Mouse (Mus musculus) ES-E14 (cell line): Measurements from ENCODE around the gene Pfkm. TPM values are rescaled to one million over a fixed set of nuclear protein-coding genes. Genes with fewer than 3 reads are reported as not detected.

Experiments
- DNase-seq: peaks from one replicate; pipeline ENCODE4 v3.0.0-alpha.2; 2013; ENCODE audit warnings: low read depth, low spot score
- H3K27ac ChIP-seq: 2 replicates; pipeline ENCODE4 v1.5.1; 2012; ENCODE audit warnings: low read depth, mild to moderate bottlenecking, low read length, moderate library complexity, mixed read lengths; ENCODE audit not compliant: poor library complexity, insufficient read depth, severe bottlenecking
- H3K36me3 ChIP-seq: 2 replicates; pipeline ENCODE4 v1.6.1; 2012; ENCODE audit warnings: mild to moderate bottlenecking, low read length, moderate library complexity, mixed read lengths; ENCODE audit not compliant: control insufficient read depth, poor library complexity, insufficient read depth, severe bottlenecking
- H3K4me1 ChIP-seq, 2 experiments: fragments of 150-350 bp in 1 of 2; sonication (generic) in 1 of 2; 2 replicates each; pipeline ENCODE4 v1.6.1; 2012; ENCODE audit warnings: low read length in 2 of 2, mild to moderate bottlenecking in 1 of 2, mixed read lengths in 1 of 2; ENCODE audit not compliant: control insufficient read depth in 2 of 2, insufficient read depth in 2 of 2, poor library complexity in 1 of 2
- H3K4me3 ChIP-seq, 2 experiments: fragments of 150-350 bp in 1 of 2; sonication (generic) in 1 of 2; 2 replicates each; pipeline ENCODE4 v1.5.1; 2012; ENCODE audit warnings: low read length in 2 of 2, low read depth in 1 of 2, mild to moderate bottlenecking in 1 of 2, mixed read lengths in 1 of 2; ENCODE audit not compliant: insufficient read depth in 1 of 2, poor library complexity in 1 of 2, severe bottlenecking in 1 of 2
- H3K9ac ChIP-seq: 2 replicates; pipeline ENCODE4 v1.6.1; 2012; ENCODE audit warnings: low read depth, mild to moderate bottlenecking, low read length, mixed read lengths; ENCODE audit not compliant: poor library complexity, insufficient read depth, severe bottlenecking
- H3K9me3 ChIP-seq: fragments of 150-350 bp; sonication (generic); 2 replicates; pipeline ENCODE4 v1.6.1; 2012; ENCODE audit warnings: low read depth, mild to moderate bottlenecking, low read length; ENCODE audit not compliant: control insufficient read depth, insufficient read depth
- CHD2 ChIP-seq: IDR thresholded peaks from 2 replicates; pipeline ENCODE4 v1.6.1; 2014; ENCODE audit warnings: mild to moderate bottlenecking, low read depth, low read length, inconsistent platforms
- HCFC1 ChIP-seq: IDR thresholded peaks from 2 replicates; pipeline ENCODE4 v1.6.1; 2012; ENCODE audit warnings: low read length, inconsistent platforms, borderline replicate concordance; ENCODE audit not compliant: insufficient read depth
- MAFK ChIP-seq: IDR thresholded peaks from 2 replicates; pipeline ENCODE4 v1.6.1; 2014; ENCODE audit warnings: mild to moderate bottlenecking, low read depth, low read length, inconsistent platforms; ENCODE audit not compliant: insufficient read depth
- ZC3H11A ChIP-seq: IDR thresholded peaks from 2 replicates; pipeline ENCODE4 v1.6.1; 2012; ENCODE audit warnings: low read depth, mild to moderate bottlenecking, inconsistent platforms, low read length, borderline replicate concordance
- ZNF384 ChIP-seq: IDR thresholded peaks from 2 replicates; pipeline ENCODE4 v1.6.1; 2012; ENCODE audit warnings: low read depth, low read length, inconsistent platforms
- in situ Hi-C, 2 experiments: fragments of 600-800 bp; cut with MboI; formaldehyde crosslinking; loops; one replicate each; pipeline ENCODE4 v1.15.1; 2025; ENCODE audit warnings: low sequenced_read_pairs in 2 of 2, inconsistent platforms in 1 of 2; ENCODE audit not compliant: unreplicated experiment in 2 of 2
- total RNA-seq: library from RNA; depleted of rRNA; stranded (reverse); fragments of 300-350 nt; gene quantifications from 2 replicates; pipeline ENCODE4 v1.2.3, GENCODE M21; 2012

Pfkm gene
- total RNA-seq, 1 experiment: 18.5 TPM

DNA sequence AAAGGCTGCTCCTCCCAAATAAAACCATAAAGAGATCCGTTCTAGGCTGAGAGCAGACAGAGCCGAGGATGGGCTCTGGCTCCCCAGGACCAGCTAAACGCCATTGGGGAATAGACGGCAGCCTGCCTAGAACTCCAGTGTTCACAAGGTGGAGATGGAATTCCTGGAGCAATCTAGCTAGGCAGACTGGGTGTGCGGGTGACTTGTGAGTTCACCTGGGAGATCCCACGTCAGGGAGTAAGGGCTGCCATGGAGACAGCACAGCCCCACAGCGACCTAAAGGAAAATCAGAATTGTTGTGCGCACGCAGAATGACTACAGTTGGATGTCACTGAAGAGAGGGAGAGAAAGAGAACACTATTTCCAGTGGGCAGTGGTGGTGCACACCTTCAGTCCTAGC lies 23.9 kb upstream of the Pfkm start:
- in situ Hi-C loops: no loop called here
- Histone ChIP-seq H3K9me3 (no peaks in the 10 kb centered on the region), H3K27ac (no peak overlapping the region), H3K36me3 (peaks cover 28% of the 10 kb centered on the region), H3K9ac (no peak overlapping the region), H3K4me1 (no peaks in the 10 kb centered on the region), H3K4me3 (no peak overlapping the region)
- no peak for TF ChIP-seq MAFK
- no peak for TF ChIP-seq HCFC1
- no peak for TF ChIP-seq ZNF384
- TF ChIP-seq ZC3H11A: no peak
- TF ChIP-seq CHD2: no peak
- DNase-seq: no peak

DNA sequence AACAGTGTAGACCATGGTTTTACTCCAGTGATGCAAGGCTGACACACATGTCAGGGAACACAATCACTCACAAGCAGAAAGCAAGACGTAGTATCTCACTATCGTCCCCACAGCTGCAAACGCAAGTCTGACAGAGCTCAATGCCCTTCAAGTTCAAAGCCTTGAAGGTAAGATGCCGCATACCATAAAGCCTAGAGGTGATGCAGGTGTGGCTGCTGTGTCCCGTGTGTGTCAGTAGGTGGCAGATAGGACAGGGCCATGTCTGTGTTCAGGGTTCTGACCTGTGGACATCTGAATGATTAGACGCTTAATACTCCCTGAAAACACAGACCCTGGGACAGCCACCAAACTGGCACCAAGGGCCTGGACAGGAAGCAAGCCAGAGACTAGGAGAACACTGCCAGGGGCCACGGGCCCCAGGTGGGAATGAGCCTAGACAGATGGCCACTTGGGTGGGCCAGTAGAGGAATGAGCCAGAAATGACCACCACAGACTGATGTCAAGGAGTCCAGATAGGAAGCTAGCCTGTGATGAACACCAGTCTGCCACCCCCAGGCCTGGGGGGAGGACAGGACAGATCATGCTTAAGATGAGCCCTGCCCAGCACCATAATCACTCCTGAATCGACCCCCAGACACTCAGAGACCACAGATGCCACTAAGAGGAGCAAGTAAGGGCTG lies 22.7 kb upstream of the Pfkm start:
- Histone ChIP-seq H3K4me3 (no peak overlapping the region), H3K9ac (no peak overlapping the region), H3K27ac (no peak overlapping the region), H3K9me3 (no peaks in the 10 kb centered on the region), H3K36me3 (peaks cover 28% of the 10 kb centered on the region), H3K4me1 (no peaks in the 10 kb centered on the region)
- DNase-seq: no peak
- in situ Hi-C loops: no loop called here
- no peak for TF ChIP-seq HCFC1

DNA sequence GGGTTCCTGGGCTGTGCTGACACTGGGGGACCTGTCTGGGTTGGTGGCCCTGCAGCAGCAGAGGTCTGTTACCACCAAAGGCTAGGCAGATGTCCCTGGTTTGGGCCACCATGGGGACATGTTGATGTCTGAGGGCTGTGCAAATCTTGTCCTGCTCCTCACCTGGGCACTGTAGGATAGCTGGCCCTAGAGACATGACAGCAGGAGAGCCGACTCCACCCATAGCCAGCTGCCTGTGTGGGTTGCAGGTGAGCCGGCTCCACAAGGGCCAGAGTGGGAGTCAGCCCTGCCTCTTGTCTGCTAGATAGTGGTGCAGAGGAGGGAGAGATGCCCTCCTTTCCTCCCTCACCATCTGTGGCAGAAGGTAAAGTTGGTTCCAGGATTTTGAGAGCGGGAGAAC lies 22.0 kb upstream of the Pfkm start:
- H3K9me3 ChIP-seq: no peaks in the 10 kb centered on the region
- H3K9ac ChIP-seq: no peak overlapping the region
- peaks cover 28% of the 10 kb centered on the region for H3K36me3 ChIP-seq
- no peak overlapping the region for H3K4me3 ChIP-seq
- in situ Hi-C loops: no loop called here
- no peak for DNase-seq
- no peak overlapping the region for H3K27ac ChIP-seq
- 0 out of 4 replicates have a peak, but pooled peaks cover 0 to 2% of the 10 kb centered on the region in 2 experiments for H3K4me1 ChIP-seq
- TF ChIP-seq HCFC1 (no peak), ZNF384 (no peak), MAFK (no peak), CHD2 (no peak), ZC3H11A (no peak)

DNA sequence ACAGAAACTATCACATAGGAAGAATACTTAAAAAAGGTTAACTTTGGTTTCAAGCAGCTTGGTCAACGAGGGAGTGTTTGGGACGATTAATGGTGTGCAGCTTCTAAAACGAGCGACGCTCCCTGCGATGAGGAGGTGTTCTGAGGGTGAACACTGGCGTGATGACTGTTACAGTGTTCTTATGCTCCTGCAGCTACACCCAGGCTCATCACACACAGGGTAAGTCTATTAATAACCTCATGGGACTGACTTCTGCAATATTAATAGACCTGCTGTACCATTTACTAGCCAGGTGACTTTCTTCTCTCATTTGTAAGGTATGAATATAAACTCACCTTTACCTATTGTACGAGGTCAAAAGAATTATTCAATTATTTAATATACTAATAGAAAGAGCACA lies 17.9 kb upstream of the Pfkm start:
- H3K27ac ChIP-seq: no peak overlapping the region
- no peak overlapping the region for H3K9ac ChIP-seq
- no peaks in the 10 kb centered on the region for H3K9me3 ChIP-seq
- peaks cover 6% of the 10 kb centered on the region in 2 experiments; a peak in 3 of 4 replicates for H3K4me1 ChIP-seq
- in situ Hi-C loops: no loop called here
- TF ChIP-seq HCFC1 (no peak), CHD2 (no peak), ZNF384 (no peak), MAFK (no peak), ZC3H11A (no peak)
- DNase-seq: no peak
- peaks cover 28% of the 10 kb centered on the region for H3K36me3 ChIP-seq
- H3K4me3 ChIP-seq: no peak overlapping the region

DNA sequence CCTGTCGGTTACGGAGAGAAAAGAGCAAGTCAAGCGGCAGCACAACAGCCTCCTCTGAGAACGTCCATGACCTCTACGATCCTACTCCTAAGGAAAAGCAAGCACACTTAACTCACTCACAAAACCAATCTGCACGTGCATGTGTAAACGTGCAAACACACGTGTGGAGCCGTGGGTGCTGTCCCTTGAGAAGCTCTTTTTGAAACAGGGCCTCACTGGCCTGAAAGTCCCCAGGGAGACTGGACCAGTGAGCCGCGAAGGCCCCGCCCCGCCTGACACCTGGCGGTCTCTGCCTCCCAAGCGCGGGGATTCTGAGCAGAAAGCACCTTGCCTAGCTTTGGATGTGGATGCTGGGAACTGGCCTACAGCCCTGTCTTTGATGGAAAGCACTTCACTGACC lies 17.4 kb upstream of the Pfkm start:
- Histone ChIP-seq H3K36me3 (peaks cover 24% of the 10 kb centered on the region), H3K27ac (no peak overlapping the region), H3K9me3 (no peaks in the 10 kb centered on the region), H3K4me1 (peaks cover 6% of the 10 kb centered on the region in 2 experiments; a peak in 3 of 4 replicates), H3K4me3 (no peak overlapping the region), H3K9ac (no peak overlapping the region)
- no peak for DNase-seq
- TF ChIP-seq HCFC1: no peak
- TF ChIP-seq MAFK: no peak
- in situ Hi-C loops: no loop called here
